Mouse (Mus musculus): ENCODE results near the gene Zc2hc1b. TPM values are rescaled to one million over a fixed set of nuclear protein-coding genes. Genes with fewer than 3 reads are reported as not detected.
A peak's percentile ranks its signal among the peaks of the same experiment; 100 is the strongest.

Gene Zc2hc1b
- polyA plus RNA-seq, 1 experiment = not detected

- no peak overlapping the region for H3K27ac ChIP-seq (ENCODE audit: control insufficient read depth, insufficient read depth, low read depth, low read length, poor library complexity)
- no peak overlapping the region for H3K4me3 ChIP-seq (replicated peaks; ENCODE audit: control insufficient read depth, low read depth, low read length)
- TF ChIP-seq CTCF (IDR thresholded peaks at IDR 0.05; ENCODE audit: control insufficient read depth, insufficient read depth, low read length) = no peak
- no peak for TF ChIP-seq POLR2A (IDR thresholded peaks at IDR 0.05; ENCODE audit: borderline replicate concordance, control insufficient read depth, low read depth, low read length)
- WGBS = 89% methylated on average over 7 of the region's 7 CpGs
- no peaks in the 10 kb centered on the region for H3K4me1 ChIP-seq (ENCODE audit: control insufficient read depth, insufficient read depth, low read length)
These were observed 42.1 kb downstream of the Zc2hc1b start for GRCm38 (mm10) chr10:13135751-13136150.

DNA sequence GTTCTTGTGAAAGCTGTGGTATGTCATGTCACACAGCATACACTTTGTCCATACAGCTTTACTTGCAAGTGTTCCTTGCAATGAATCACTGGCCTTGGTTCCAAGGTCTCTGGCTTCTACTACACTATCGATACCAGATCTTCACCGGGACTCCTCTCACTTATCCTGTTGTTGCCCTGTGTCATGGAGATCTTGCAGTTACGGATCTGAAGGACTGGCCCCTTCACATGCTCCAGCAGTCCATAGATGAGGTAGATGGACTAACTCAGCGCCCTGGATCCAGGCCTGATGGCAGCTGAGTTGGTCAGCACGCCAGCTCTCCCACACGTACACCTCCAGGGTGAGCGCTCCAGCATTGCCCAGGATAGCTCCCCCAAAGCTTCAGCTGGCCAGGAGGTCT lies 42.5 kb downstream of the Zc2hc1b start:
- TF ChIP-seq CTCF (IDR thresholded peaks at IDR 0.05; ENCODE audit: control insufficient read depth, insufficient read depth, low read length) (no peak), POLR2A (IDR thresholded peaks at IDR 0.05; ENCODE audit: borderline replicate concordance, control insufficient read depth, low read depth, low read length) (no peak)
- 86% methylated on average over 7 of the region's 7 CpGs for WGBS

DNA sequence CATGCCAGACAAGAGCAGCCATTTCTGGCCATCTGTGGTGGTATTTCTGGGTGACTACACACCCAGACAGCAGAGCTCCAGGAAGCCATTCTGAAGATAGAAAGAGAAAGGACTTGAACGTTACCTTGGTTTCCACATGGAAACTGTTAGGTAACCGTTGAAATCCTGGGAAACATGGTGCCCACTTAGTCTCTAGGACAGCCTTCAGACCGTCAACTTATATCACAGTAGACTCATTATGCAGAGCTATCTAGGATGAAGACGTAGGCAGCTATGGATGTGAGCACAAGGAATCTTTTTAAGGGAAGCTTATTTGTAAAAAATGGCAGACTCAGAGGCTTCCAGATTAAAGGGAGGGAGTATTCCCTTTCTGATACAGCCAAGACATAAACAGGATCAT lies 44.0 kb downstream of the Zc2hc1b start:
- 84% methylated on average over 4 of the region's 4 CpGs for WGBS
- no peak for TF ChIP-seq CTCF (IDR thresholded peaks at IDR 0.05; ENCODE audit: control insufficient read depth, insufficient read depth, low read length)
- no peak for TF ChIP-seq POLR2A (IDR thresholded peaks at IDR 0.05; ENCODE audit: borderline replicate concordance, control insufficient read depth, low read depth, low read length)

More for the DNA sequence above, 42.5 kb downstream of the Zc2hc1b start:
- Histone ChIP-seq H3K4me1 (ENCODE audit: control insufficient read depth, insufficient read depth, low read length) (no peaks in the 10 kb centered on the region), H3K27ac (ENCODE audit: control insufficient read depth, insufficient read depth, low read depth, low read length, poor library complexity) (no peak overlapping the region), H3K4me3 (replicated peaks; ENCODE audit: control insufficient read depth, low read depth, low read length) (no peak overlapping the region)

GRCm38 (mm10) chr10:13127946-13128345 lies 49.9 kb downstream of the Zc2hc1b start:
- TF ChIP-seq CTCF (IDR thresholded peaks at IDR 0.05; ENCODE audit: control insufficient read depth, insufficient read depth, low read length) = no peak
- no peak overlapping the region for H3K27ac ChIP-seq (ENCODE audit: control insufficient read depth, insufficient read depth, low read depth, low read length, poor library complexity)
- no peak overlapping the region for H3K4me3 ChIP-seq (replicated peaks; ENCODE audit: control insufficient read depth, low read depth, low read length)
- 79% methylated on average over 7 of the region's 7 CpGs for WGBS
- H3K4me1 ChIP-seq (ENCODE audit: control insufficient read depth, insufficient read depth, low read length) = no peaks in the 10 kb centered on the region

More for the DNA sequence above, 44.0 kb downstream of the Zc2hc1b start:
- Histone ChIP-seq H3K4me3 (replicated peaks; ENCODE audit: control insufficient read depth, low read depth, low read length) (no peak overlapping the region), H3K27ac (ENCODE audit: control insufficient read depth, insufficient read depth, low read depth, low read length, poor library complexity) (no peak overlapping the region), H3K4me1 (ENCODE audit: control insufficient read depth, insufficient read depth, low read length) (no peaks in the 10 kb centered on the region)

DNA sequence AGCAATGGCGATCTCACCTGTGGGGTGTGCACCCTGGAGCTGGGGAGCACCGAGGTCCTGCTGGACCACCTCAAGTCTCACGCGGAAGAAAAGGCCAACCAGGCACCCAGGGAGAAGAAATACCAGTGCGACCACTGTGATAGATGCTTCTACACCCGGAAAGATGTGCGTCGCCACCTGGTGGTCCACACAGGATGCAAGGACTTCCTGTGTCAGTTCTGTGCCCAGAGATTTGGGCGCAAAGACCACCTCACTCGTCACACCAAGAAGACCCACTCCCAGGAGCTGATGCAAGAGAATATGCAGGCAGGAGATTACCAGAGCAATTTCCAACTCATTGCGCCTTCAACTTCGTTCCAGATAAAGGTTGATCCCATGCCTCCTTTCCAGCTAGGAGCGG lies 50.5 kb downstream of the Zc2hc1b start:
- H3K4me3 ChIP-seq (replicated peaks; ENCODE audit: control insufficient read depth, low read depth, low read length) = no peak overlapping the region
- 82% methylated on average over 13 of the region's 13 CpGs for WGBS

GRCm38 (mm10) chr10:13125811-13126210 lies 52.0 kb downstream of the Zc2hc1b start:
- Histone ChIP-seq H3K4me3 (replicated peaks; ENCODE audit: control insufficient read depth, low read depth, low read length) (no peak overlapping the region), H3K4me1 (ENCODE audit: control insufficient read depth, insufficient read depth, low read length) (no peaks in the 10 kb centered on the region), H3K27ac (ENCODE audit: control insufficient read depth, insufficient read depth, low read depth, low read length, poor library complexity) (no peak overlapping the region)
- TF ChIP-seq POLR2A (IDR thresholded peaks at IDR 0.05; ENCODE audit: borderline replicate concordance, control insufficient read depth, low read depth, low read length) (no peak), CTCF (IDR thresholded peaks at IDR 0.05; ENCODE audit: control insufficient read depth, insufficient read depth, low read length) (no peak)
- 65% methylated on average over 3 of the region's 3 CpGs for WGBS

More for the DNA sequence above, 50.5 kb downstream of the Zc2hc1b start:
- H3K27ac ChIP-seq (ENCODE audit: control insufficient read depth, insufficient read depth, low read depth, low read length, poor library complexity) = no peak overlapping the region
- no peaks in the 10 kb centered on the region for H3K4me1 ChIP-seq (ENCODE audit: control insufficient read depth, insufficient read depth, low read length)
- TF ChIP-seq CTCF (IDR thresholded peaks at IDR 0.05; ENCODE audit: control insufficient read depth, insufficient read depth, low read length) (0 out of 2 replicates have a peak, but pooled peaks have one; percentile 21), POLR2A (IDR thresholded peaks at IDR 0.05; ENCODE audit: borderline replicate concordance, control insufficient read depth, low read depth, low read length) (no peak)

- 37% methylated on average over 2 of the region's 2 CpGs for whole genome bisulfite sequencing
- H3K27ac ChIP-seq (ENCODE audit: control insufficient read depth, insufficient read depth, low read depth, low read length, poor library complexity) = no peak overlapping the region
- no peaks in the 10 kb centered on the region for H3K4me1 ChIP-seq (ENCODE audit: control insufficient read depth, insufficient read depth, low read length)
- H3K4me3 ChIP-seq (replicated peaks; ENCODE audit: control insufficient read depth, low read depth, low read length) = no peak overlapping the region
- TF ChIP-seq CTCF (IDR thresholded peaks at IDR 0.05; ENCODE audit: control insufficient read depth, insufficient read depth, low read length) (no peak), POLR2A (IDR thresholded peaks at IDR 0.05; ENCODE audit: borderline replicate concordance, control insufficient read depth, low read depth, low read length) (no peak)
These were observed 58.5 kb downstream of the Zc2hc1b start for GRCm38 (mm10) chr10:13119300-13119699.

DNA sequence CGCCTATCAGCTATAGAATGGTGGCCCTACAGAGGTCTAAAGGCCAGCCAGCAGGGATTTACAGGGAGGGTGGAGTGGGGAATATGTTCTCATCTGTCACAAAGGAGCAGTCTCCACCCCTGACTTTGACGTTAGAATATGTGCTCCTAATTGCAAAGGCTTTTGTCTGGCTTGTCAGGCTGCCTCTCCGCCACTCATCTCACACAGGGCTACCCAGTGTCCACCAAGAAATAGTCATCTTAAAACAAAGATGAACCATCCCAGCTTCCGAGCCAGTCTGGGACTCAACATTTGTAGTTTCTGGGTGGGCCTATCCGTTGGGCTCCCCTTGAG lies 59.1 kb downstream of the Zc2hc1b start:
- H3K27ac ChIP-seq (ENCODE audit: control insufficient read depth, insufficient read depth, low read depth, low read length, poor library complexity) = no peak overlapping the region
- no peaks in the 10 kb centered on the region for H3K4me1 ChIP-seq (ENCODE audit: control insufficient read depth, insufficient read depth, low read length)
- WGBS = 82% methylated on average over 5 of the region's 5 CpGs
- no peak overlapping the region for H3K4me3 ChIP-seq (replicated peaks; ENCODE audit: control insufficient read depth, low read depth, low read length)
- TF ChIP-seq POLR2A (IDR thresholded peaks at IDR 0.05; ENCODE audit: borderline replicate concordance, control insufficient read depth, low read depth, low read length) = no peak
- TF ChIP-seq CTCF (IDR thresholded peaks at IDR 0.05; ENCODE audit: control insufficient read depth, insufficient read depth, low read length) = no peak

DNA sequence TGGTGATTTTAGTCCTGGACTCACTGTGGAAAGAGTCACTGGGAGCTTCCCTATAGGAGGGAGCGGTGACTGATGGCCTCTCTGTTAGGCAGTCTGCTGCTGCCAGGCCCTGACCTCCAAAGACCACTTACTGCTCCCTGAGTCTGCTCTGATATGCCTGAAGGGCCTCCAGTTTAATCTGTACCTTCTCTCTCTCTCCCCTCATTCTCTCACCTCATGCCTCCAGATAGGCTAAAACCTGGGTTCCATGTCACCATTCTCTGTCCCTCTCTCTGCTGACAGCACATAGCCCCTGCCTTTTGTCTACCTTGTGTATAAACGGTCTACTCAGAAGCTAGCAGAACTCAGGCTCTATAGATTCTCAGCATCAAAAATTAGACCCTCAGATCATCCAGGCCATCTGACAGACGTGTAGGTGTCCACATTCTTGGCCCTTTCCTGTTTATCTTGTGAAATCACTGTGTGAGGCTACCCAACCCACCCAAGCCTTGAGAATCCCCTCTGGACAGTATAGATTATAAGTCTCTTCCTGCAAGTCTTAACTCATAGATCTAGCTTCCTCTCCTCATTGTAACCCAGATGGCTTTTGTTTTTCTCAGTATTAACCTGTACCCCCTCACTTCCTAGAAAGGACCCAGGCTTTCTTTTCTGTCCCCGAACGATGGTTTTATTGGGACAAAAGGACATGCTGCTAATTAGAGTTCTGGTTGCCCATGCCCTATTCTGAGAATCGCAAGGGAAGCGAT lies 59.6 kb downstream of the Zc2hc1b start:
- TF ChIP-seq CTCF (IDR thresholded peaks at IDR 0.05; ENCODE audit: control insufficient read depth, insufficient read depth, low read length) = no peak
- WGBS = 72% methylated on average over 7 of the region's 7 CpGs
- Histone ChIP-seq H3K27ac (ENCODE audit: control insufficient read depth, insufficient read depth, low read depth, low read length, poor library complexity) (no peak overlapping the region), H3K4me1 (ENCODE audit: control insufficient read depth, insufficient read depth, low read length) (no peaks in the 10 kb centered on the region), H3K4me3 (replicated peaks; ENCODE audit: control insufficient read depth, low read depth, low read length) (no peak overlapping the region)
